Mouse (Mus musculus) granulocyte monocyte progenitor cell, adult 5-6 weeks (primary cell): ENCODE results near the gene Card19. TPM values are rescaled to one million over a fixed set of nuclear protein-coding genes. Genes with fewer than 3 reads are reported as not detected.
A peak's percentile ranks its signal among the peaks of the same experiment; 100 is the strongest.

ENCODE experiments used
- ATAC-seq: replicated peaks from 2 replicates; pipeline ENCODE4 v1.8.0; 2016; ENCODE audit warnings: mild to moderate bottlenecking, moderate TSS enrichment, inconsistent platforms; ENCODE audit not compliant: poor library complexity, severe bottlenecking
- total RNA-seq, 2 experiments: library from RNA; stranded (forward) in 1 of 2; stranded (reverse) in 1 of 2; fragments of 200-712, 200-1000 nt in 1 of 2; fragments of >200 nt in 1 of 2; fragmentation: Nextera tagmentation in 1 of 2; gene quantifications; 2 replicates each; pipeline ENCODE4 v1.2.3; 2014 to 2017

The Card19 gene
- total RNA-seq, 2 experiments from 2014 or later = 22.4 to 24.3 TPM

- no peak for ATAC-seq
Observed at GRCm38 (mm10) chr13:49233792-49234572, 18.1 kb upstream of the Card19 start.

DNA sequence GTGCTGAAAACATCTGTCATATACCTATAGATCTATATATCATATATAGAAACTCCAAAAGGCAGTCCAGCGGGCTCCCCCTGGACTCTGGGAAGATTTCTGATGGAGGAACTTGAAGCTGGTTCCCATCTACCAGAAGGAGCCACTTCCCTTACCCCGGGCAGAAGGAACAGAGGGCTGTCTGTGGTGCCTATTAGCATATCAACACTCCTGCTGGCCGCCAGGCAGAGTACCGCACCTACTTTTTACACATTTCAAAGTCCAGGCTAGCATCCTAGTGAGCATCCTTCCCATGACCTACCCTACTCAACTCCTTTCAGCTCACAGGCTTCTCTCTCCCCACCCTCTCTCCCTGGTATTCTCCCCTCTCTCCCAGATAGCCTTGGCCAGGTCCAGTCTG, 9.8 kb upstream of the Card19 start:
- ATAC-seq = peak; percentile 75

GRCm38 (mm10) chr13:49225159-49225558, 9.3 kb upstream of the Card19 start:
- ATAC-seq = peak; percentile 41; the same call in 1 of the 2 replicates

GRCm38 (mm10) chr13:49224729-49225128, 8.9 kb upstream of the Card19 start:
- ATAC-seq = no peak

DNA sequence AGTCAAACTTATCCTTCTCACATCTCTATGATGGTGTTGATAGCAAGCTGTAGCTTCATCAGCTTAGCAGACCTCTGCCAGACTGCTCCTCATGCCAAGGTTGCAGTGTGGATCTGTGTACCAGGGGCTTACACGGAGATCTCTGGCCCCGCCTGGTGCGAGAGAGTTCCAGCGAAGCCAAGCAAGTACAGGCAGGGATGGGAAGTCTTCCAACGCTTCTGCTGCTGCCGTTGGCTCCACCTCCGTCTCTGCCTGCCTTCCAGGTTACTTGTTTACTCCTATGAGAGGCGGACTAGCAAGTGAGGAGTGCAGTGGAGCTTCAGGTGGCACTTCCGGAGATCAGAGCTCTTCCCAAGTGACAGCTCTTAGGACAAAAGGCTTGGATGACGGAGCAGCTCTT, 8.5 kb upstream of the Card19 start:
- ATAC-seq = no peak

GRCm38 (mm10) chr13:49220912-49221311, 5.1 kb upstream of the Card19 start:
- no peak for ATAC-seq

GRCm38 (mm10) chr13:49219367-49219766, 3.5 kb upstream of the Card19 start:
- no peak for ATAC-seq

DNA sequence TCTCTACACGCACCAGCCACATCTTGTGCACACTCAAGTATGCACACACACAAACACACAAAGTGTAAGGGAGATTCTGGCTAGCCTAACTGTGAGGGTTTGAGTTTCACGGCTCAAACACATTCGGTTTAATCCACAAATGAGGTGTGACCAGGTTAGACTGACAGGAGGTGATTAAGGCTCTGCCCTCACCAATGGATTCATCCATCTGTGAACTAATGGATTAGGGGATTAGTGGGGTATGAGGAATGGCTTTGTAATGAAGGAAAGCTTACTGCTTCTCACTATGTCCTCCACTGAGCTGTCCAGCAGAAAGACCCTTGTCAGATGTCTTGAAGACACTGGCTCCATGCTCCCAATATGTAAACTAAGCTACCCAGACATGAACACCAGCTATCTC, 2.8 kb upstream of the Card19 start:
- ATAC-seq = no peak

- ATAC-seq = no peak
Observed at GRCm38 (mm10) chr13:49216808-49217561, 1.1 kb upstream of the Card19 start.

DNA sequence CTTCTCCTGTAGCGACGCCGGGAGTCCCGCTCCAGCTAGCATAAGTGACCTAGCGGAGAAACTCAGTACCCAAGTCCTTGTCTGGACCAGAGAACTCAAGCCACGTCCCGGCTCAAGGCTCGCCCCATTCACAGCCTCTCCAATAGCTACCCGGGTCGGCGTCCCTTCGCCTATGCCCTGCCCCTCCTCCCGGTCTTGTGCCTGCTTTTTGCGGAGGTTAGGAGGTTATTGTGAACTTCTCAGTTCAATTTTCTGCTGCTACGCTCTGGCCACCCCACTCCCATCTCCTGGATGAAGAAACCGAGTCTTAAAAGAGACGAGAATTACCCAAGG, 349 bp upstream of the Card19 start:
- no peak for ATAC-seq

- no peak for ATAC-seq
Observed at GRCm38 (mm10) chr13:49215128-49215503, 721 bp downstream of the Card19 start.

DNA sequence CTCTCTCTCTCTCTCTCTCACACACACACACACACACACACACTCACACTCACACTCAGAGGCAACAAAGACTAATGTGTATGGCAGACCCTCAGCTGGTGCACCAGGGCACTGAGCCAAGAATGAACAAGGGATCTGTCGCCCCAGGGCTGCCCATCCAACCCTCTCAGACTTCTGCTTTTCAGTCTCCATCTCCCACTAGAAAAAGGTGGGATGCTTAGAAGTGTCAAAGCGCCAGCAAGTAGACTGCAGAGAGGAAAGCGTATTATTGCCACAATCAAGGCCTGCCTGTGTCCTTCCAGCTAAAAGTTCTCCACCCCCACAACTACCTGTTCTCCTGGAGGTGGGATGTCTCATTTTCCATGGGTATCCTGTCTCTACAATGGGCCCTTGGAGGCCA, 1.4 kb downstream of the Card19 start:
- ATAC-seq = 0 out of 2 replicates have a peak, but pooled peaks have one; percentile 10

DNA sequence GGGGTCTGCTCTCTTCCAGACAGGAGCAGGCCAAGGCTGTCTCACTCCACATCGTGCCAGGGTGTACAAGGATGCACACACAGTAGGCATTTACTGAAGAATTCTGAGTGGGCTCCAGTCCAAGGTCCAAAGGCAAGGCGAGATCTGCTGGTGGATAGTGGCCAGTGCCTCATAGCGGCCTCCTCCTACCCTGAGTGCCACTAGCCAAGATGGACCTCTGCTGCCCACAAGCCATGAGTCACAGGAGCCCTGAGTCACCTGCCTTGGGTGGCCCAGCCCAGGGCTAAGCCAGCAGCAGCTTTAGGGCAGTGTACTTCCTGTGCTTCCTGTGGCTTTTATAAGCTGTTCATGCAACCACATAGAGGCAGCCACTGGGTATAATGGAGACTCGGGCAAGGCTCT, 2.3 kb downstream of the Card19 start:
- ATAC-seq = peak; percentile 64

- no peak for ATAC-seq
Observed at GRCm38 (mm10) chr13:49212711-49213500, 2.9 kb downstream of the Card19 start.

- no peak for ATAC-seq
Observed at GRCm38 (mm10) chr13:49209306-49209705, 6.5 kb downstream of the Card19 start.

DNA sequence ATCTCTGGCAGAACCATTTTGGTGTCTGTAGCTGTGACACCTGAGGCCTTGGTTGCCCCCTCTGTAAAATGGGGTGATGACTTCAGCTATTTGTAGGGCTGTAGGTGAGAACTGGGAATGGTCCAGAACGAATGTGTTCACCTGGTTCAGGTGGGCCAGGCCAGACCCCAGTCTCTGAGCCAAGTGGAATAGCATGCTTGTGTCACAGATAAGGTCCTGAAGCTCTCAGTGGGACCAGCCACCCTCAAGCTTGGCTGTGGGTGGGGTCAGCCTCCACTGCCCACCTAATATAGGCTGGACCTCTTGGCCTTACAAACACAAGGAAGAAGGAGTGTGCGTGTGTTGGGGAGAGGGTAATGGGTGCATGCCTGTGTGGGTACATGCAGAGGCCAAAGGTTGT, 9.5 kb downstream of the Card19 start:
- ATAC-seq = no peak

GRCm38 (mm10) chr13:49205381-49205998, 10.3 kb downstream of the Card19 start:
- peak; percentile 79 for ATAC-seq

DNA sequence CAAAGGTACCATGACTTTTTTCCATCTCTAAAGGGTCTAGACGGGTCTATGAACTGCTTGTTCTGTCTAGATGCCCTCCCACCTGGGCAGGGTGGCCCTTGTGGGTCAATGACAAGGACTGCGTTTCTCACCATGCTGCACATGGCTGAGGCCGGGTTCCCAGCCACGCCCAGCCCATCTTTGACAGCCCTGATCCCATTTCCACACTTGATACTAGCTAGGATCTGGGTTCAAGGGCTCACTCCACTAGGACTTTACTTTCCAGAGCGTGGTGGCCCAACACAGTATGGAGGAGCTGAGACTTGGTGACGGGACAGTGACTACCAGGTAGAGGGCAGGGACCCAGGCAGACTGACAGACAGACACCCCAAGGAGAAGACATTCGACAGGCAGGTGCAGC, 13.3 kb downstream of the Card19 start:
- no peak for ATAC-seq

DNA sequence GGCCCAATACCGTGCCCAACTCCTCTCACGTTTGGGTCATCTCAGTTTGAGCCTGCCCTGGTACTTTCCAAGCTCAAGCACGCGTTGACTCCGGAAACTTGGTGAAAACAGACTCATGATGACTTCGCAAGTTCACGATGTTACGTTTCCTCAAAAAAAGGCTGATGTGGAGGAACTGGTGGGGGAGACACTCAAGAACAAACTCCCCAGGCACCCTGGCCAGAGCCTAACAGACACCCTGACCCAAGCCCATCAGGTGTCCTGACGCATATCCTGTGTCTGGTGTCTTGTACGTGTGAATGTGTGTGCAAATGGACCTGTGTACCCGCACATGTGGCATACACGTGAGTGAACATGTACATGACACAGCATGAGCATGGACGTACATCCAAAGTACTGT, 15.1 kb downstream of the Card19 start:
- ATAC-seq = peak; percentile 36

DNA sequence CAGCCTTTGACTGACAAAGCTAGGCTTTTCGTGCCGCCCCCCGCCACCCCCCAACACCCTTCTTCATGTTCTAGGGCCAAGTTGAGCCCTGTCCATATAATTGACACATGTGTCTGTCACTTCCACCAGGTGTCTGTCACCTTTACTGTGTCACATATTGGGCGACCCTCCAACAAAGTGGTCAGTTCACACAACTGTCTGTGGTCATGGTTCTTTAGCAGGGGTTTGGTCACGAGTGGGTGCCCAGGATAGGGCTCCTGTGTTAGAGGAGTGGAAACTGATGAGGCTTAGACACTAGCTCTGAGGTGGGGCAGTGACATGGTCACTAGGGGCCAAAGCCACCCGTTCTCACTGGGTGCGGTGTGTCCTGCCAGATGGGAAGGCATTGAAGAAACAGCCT, 15.9 kb downstream of the Card19 start:
- ATAC-seq = no peak

DNA sequence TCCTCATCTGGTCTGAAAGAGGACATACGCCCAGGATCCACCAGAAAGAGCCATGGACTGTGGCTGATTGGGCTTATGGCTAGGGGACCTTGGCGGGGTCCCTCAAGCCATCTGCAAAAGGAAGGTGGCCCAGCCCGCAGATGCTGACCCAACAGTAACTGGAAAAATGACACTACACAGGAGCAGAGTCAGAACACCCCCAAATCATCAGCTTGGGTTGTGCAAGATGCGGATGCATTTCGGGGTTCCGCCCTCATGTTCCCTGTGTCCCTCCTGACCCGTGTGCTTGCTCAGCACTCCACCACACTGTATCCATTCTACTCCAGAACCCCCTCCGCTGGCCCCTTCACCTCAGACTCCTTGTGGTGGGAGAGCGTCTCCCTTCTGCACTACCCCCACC, 17.1 kb downstream of the Card19 start:
- no peak for ATAC-seq
